Mouse (Mus musculus): Measurements from ENCODE around the gene Hist1h2af. TPM values are rescaled to one million over a fixed set of nuclear protein-coding genes. Genes with fewer than 3 reads are reported as not detected.

Hist1h2af gene
- polyA plus RNA-seq (2017; shearing (Covaris generic)): not detected

DNA sequence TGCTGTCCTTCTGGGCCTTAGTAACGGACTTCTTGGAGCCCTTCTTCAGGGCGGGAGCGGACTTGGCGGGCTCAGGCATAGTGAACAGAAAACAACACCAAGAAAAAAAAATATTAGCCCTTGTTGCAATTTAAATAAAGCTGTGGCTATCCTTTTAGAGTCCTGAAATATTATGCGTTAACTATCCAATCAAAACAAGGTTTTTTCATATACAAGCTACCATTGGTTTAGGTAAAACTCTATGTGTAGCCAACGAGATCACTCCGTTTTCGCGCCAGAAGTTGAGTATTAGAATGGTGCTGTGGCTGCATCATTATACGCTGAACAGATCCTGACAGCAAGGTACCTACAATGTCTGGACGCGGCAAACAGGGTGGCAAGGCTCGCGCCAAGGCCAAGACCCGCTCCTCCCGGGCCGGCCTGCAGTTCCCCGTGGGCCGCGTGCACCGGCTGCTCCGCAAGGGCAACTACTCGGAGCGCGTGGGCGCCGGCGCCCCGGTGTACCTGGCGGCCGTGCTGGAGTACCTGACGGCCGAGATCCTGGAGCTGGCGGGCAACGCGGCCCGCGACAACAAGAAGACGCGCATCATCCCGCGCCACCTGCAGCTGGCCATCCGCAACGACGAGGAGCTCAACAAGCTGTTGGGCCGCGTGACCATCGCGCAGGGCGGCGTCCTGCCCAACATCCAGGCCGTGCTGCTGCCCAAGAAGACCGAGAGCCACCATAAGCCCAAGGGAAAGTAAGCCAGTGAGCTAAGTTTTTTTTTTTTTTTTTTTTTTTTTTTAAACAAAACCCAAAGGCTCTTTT, at the start of gene Hist1h2af:
Gene Hist1h2af, plus strand, starts transcription at position 347 of the 808 bp plus-strand sequence.

DNA sequence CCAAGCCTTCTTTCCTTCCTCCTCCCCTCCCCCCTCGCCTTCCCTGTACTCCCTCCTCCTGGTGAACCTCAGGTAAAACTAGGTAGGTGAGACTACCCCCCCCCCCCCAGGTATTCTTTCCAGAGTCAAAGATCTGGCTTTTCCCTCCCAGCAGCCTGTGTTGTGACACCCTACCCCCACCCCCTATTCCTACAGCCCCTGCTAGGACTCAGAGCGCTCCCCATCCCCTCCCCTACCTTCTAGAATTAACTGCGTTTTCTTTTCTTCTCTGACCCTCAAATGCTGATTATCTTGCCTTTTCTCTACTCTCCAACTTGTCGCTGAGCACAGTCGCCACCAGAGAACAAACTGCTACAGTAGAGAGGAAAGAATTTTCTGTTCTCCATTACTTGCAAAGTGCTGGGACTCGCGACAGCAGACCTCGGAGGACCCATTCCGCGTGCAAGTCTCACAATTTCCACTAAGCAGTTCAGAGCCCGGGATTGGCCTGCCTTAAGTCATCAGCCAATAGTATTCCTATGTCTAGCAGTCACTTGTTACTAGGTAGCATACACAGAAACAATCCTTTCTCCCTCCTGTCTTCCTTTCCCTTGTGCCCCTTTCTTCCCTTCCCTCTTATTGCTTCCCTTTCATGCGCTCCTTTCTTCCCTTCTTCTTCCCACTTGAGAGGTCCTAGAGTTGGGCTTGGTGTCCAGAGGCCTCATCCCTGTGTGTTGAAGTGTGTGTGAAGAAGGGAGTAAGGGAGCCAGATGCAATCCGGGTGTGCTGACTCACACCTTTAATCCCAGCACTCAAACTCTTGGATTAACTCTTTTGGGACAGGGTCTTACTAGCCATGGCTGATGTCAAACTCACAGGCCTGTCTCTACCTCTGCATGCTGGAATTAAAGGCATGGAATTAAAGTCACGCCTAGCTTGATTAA, 45.0 kb upstream of the Hist1h2af start, which contains the start of gene Btn2a2:
Gene Btn2a2, minus strand, starts transcription at position 458 of the 923 bp plus-strand sequence.

DNA sequence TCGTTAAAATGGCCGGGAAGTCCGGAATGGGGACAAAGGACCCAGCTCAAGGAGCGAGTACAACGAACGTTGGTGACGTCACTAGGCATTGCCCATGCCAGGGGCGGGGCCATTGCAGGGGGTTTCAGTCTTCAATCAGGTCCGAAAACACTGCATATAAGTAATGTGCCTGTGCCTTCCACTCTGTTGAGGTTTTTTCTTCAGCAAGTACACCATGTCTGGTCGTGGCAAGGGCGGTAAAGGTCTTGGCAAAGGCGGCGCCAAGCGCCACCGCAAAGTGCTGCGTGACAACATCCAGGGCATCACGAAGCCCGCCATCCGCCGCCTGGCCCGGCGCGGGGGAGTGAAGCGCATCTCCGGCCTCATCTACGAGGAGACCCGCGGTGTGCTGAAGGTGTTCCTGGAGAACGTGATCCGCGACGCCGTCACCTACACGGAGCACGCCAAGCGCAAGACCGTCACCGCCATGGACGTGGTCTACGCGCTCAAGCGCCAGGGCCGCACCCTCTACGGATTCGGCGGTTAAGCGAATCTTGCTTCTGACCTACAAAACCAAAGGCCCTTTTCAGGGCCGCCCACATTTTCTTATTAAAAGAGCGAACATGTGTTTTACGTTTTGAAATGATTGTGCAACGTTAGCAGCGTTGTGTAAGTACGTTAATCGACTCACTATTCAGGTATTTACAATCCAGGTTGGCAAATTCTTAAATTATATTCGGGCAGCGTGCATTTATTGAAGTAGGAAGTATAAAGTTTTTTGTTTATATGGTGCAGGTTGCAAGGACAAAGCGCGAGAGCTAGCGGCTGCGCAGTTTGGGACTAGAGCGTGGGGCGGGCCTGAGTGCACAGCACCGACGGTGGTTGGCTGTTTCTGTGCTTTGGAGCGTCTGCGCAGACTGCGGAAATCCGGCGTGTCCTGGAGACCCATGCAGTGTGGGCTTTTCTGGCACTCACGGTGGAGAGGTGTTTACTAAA, 2.5 kb upstream of the Hist1h2af start, which contains the start of gene Hist1h4h:
Gene Hist1h4h, plus strand, starts transcription at position 150 of the 975 bp plus-strand sequence.

GRCm38 (mm10) chr13:23535137-23536075, 1.7 kb downstream of the Hist1h2af start, which contains the start of gene Hist1h3g:
TSS of gene Hist1h3g (plus strand) at chr13:23535422.

GRCm38 (mm10) chr13:23542999-23543607, 9.4 kb downstream of the Hist1h2af start, which contains the start of gene Hist1h2bh:
TSS of gene Hist1h2bh (minus strand) at chr13:23543392.

DNA sequence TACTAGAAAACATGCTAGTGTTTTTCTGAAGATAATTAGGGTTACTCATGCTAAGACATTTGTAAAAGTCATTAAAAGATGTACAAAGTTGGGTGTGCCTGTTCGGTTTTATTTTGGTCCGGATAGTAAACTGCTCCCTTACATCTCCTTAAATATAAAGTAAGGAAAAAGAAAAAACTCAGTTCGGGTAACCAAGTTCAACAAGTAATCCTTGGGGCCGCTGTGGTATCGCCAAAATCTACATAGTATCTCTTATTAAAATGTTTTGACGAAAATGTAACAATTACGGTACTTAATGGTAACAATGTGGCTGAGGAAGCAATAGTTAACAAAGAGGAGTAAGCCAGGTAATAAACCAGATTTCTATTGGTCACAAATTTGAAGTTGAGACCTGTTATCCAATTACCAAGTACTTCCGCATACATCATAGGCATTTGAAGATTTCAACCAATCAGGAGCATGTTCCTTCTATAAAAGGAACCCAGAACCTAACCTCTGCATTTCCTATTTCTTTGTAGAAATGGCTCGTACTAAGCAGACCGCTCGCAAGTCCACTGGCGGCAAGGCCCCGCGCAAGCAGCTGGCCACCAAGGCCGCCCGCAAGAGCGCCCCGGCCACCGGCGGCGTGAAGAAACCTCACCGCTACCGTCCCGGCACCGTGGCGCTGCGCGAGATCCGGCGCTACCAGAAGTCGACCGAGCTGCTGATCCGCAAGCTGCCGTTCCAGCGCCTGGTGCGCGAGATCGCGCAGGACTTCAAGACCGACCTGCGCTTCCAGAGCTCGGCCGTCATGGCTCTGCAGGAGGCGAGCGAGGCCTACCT, 10.5 kb downstream of the Hist1h2af start, which contains the start of gene Hist1h3f:
Gene Hist1h3f, plus strand, starts transcription at position 88 of the 822 bp plus-strand sequence.

GRCm38 (mm10) chr13:23551146-23551834, 17.6 kb downstream of the Hist1h2af start, which contains the start of gene Hist1h4f:
TSS of gene Hist1h4f (minus strand) at chr13:23551648.

GRCm38 (mm10) chr13:23552962-23553361, 19.3 kb downstream of the Hist1h2af start, which contains the start of gene Hist1h1d:
TSS of gene Hist1h1d (plus strand) at chr13:23553262.

DNA sequence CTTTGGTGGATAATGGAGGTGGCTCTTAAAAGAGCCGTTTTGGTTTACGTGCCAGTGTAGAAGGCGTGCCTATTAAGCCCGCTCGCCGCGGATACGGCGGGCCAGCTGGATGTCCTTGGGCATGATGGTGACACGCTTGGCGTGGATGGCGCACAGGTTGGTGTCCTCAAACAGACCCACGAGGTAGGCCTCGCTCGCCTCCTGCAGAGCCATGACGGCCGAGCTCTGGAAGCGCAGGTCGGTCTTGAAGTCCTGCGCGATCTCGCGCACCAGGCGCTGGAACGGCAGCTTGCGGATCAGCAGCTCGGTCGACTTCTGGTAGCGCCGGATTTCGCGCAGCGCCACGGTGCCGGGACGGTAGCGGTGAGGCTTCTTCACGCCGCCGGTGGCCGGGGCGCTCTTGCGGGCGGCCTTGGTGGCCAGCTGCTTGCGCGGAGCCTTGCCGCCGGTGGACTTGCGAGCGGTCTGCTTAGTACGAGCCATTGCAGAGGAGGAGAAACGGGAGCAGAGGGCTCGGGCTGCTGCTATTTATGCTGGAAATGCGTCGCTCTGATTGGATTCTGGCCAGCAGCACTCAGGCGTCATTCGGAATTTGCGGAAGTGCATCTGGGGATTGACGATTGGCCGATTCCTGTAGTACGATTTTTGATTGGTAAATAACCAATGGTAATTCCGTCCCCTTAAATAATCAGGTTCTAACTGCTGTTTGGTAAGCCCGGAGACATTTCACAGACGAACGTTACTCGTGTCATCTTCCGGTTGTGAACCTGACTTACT, 28.4 kb downstream of the Hist1h2af start, which contains the start of gene Hist1h3e:
Gene Hist1h3e, minus strand, starts transcription at position 487 of the 777 bp plus-strand sequence.

DNA sequence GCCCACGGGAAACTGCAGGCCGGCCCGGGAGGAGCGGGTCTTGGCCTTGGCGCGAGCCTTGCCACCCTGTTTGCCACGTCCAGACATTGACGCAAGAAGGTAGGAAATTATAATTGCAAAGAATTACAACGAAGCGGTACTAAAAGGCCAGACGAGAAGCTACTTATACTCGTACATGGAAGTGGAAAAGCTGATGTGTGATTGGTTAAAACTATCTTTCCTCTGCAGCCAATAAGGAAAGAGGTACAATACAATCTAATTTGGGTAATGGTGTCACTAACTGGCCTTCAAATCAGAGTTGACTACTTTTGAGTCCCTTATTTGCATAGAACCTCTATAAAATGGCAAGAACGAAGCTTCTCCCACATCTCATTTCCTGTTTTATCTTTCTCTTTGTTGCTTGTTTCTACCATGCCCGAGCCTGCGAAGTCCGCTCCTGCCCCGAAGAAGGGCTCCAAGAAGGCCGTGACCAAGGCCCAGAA, 37.4 kb downstream of the Hist1h2af start, which contains the start of the genes Hist1h2ae and Hist1h2bg:
Gene Hist1h2ae, minus strand, starts transcription at position 199 of the 482 bp plus-strand sequence.
Gene Hist1h2bg, plus strand, starts transcription at position 375 of the 482 bp plus-strand sequence.

GRCm38 (mm10) chr13:23573898-23574524, 40.3 kb downstream of the Hist1h2af start, which contains the start of the genes Hist1h2bf and Hist1h2ad:
TSS of gene Hist1h2bf (minus strand) at chr13:23574196.
TSS of gene Hist1h2ad (plus strand) at chr13:23574381.

GRCm38 (mm10) chr13:23575271-23575851, 41.7 kb downstream of the Hist1h2af start, which contains the start of gene Hist1h3d:
TSS of gene Hist1h3d (plus strand) at chr13:23575763.

DNA sequence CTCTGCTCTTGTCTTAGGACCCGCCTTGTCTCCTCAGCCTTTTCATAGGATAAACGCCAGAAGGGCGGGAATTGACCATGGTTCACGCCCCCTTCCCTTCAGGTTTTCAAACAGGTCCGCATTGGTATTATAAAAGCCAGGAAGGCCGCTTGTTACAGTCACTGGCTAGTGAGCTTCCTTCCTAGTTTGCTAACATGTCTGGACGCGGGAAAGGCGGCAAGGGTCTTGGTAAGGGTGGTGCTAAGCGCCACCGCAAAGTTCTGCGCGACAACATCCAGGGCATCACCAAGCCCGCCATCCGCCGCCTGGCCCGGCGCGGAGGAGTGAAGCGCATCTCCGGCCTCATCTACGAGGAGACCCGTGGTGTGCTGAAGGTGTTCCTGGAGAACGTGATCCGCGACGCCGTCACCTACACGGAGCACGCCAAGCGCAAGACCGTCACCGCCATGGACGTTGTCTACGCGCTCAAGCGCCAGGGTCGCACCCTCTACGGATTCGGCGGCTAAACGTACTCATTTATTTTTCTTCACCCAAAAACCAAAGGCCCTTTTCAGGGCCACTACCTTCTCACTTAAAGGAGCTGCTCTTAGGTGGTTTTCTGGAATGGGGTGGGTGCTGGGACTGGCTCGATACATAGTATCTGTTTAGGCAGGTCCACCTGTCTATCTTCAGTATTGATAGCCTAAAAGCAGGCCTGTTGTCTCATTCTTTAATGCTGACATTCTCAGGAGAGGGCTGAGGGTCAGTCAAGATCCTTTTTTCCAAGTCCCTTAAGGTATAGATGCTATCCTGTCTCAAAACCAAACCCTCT, 47.9 kb downstream of the Hist1h2af start, which contains the start of gene Hist1h4d:
Gene Hist1h4d, plus strand, starts transcription at position 191 of the 811 bp plus-strand sequence.

